Mouse (Mus musculus) heart, embryonic 14.5 days (tissue): Measurements from ENCODE around the gene Wdr92. TPM values are rescaled to one million over a fixed set of nuclear protein-coding genes. Genes with fewer than 3 reads are reported as not detected.

Experiments
- ATAC-seq: fragments of 200-750 bp; cut with Nextera tagmentation; 2 replicates; pipeline ENCODE4 v1.8.0; 2017; ENCODE audit warnings: low read depth, moderate TSS enrichment; ENCODE audit not compliant: insufficient number of reproducible peaks, insufficient read depth, low FRiP score
- H3K27ac ChIP-seq, 2 experiments: fragments of 200-500 bp in 1 of 2; fragments of 300-500 bp in 1 of 2; sonication (generic) in 1 of 2; replicated peaks in 1 of 2; 2 replicates each; pipeline ENCODE4 v1.5.1; 2012 to 2014; ENCODE audit warnings: low read depth in 2 of 2, low read length in 2 of 2, control low read depth in 1 of 2, mild to moderate bottlenecking in 1 of 2, mixed read lengths in 1 of 2; ENCODE audit not compliant: control insufficient read depth in 1 of 2, insufficient read depth in 1 of 2
- H3K27me3 ChIP-seq: fragments of 300-500 bp; sonication (generic); 2 replicates; pipeline ENCODE4 v1.6.1; 2014; ENCODE audit warnings: mild to moderate bottlenecking, low read length, control low read depth; ENCODE audit not compliant: control insufficient read depth, insufficient read depth
- H3K36me3 ChIP-seq: fragments of 300-500 bp; sonication (generic); 2 replicates; pipeline ENCODE4 v1.6.1; 2014; ENCODE audit warnings: mild to moderate bottlenecking, control low read depth, low read length, mixed read lengths; ENCODE audit not compliant: control insufficient read depth, insufficient read depth
- H3K4me1 ChIP-seq, 2 experiments: fragments of 200-500 bp in 1 of 2; fragments of 300-500 bp in 1 of 2; sonication (generic) in 1 of 2; 2 replicates each; pipeline ENCODE4 v1.6.1; 2012 to 2014; ENCODE audit warnings: low read length in 2 of 2, control low read depth in 1 of 2, mixed read lengths in 1 of 2; ENCODE audit not compliant: control insufficient read depth in 2 of 2, insufficient read depth in 2 of 2
- H3K4me2 ChIP-seq: fragments of 300-500 bp; sonication (generic); 2 replicates; pipeline ENCODE4 v1.6.1; 2014; ENCODE audit warnings: mild to moderate bottlenecking, low read length
- H3K4me3 ChIP-seq, 2 experiments: fragments of 200-500 bp in 1 of 2; fragments of 300-500 bp in 1 of 2; sonication (generic) in 1 of 2; 2 replicates each; pipeline ENCODE4 v1.5.1; 2012 to 2014; ENCODE audit warnings: low read length in 2 of 2, mild to moderate bottlenecking in 2 of 2, control low read depth in 1 of 2, low read depth in 1 of 2, moderate library complexity in 1 of 2; ENCODE audit not compliant: control insufficient read depth in 1 of 2, insufficient read depth in 1 of 2
- H3K9ac ChIP-seq: fragments of 300-500 bp; sonication (generic); 2 replicates; pipeline ENCODE4 v1.6.1; 2014; ENCODE audit warnings: mild to moderate bottlenecking, low read length
- H3K9me3 ChIP-seq: fragments of 300-500 bp; sonication (generic); 2 replicates; pipeline ENCODE4 v1.6.1; 2016; ENCODE audit warnings: low read length, control low read depth; ENCODE audit not compliant: control insufficient read depth
- WGBS: fragments of 180-500 bp; shearing (Covaris S2); extraction: QIAGEN DNeasy Blood & Tissue Kit; methylation state at CpG from one replicate; pipeline ENCODE4 v1.1.7; 2014; 5-methylcytosine and 5-hydroxymethylcytosine counted together
- polyA plus RNA-seq: library from polyadenylated mRNA; unstranded; fragments of >200 nt; fragmentation: Nextera tagmentation; extraction: Ambion mirVana; gene quantifications from 2 replicates; pipeline ENCODE4 v1.2.1, GENCODE M21; 2014

Wdr92 gene
- polyA plus RNA-seq, 1 experiment from 2014 or later, result 18.0 TPM

- no peaks in the 10 kb centered on the region for H3K27me3 ChIP-seq
- no peaks in the 10 kb centered on the region for H3K9me3 ChIP-seq
- H3K36me3 ChIP-seq, result peaks cover 9% of the 10 kb centered on the region; the same call in 1 of the 2 replicates
- H3K27ac ChIP-seq, result no peak overlapping the region
- H3K4me2 ChIP-seq, result no peak overlapping the region
- no peak overlapping the region for H3K9ac ChIP-seq
- 0 out of 4 replicates have a peak, but pooled peaks cover 0 to 2% of the 10 kb centered on the region in 2 experiments for H3K4me1 ChIP-seq
- no peak overlapping the region for H3K4me3 ChIP-seq
- WGBS, result 84% methylated on average over 3 of the region's 3 CpGs
- no peak for ATAC-seq
These were observed 5.7 kb downstream of the Wdr92 start for GRCm38 (mm10) chr11:17187649-17188048.

GRCm38 (mm10) chr11:17188786-17189185 lies 6.9 kb downstream of the Wdr92 start:
- no peak for ATAC-seq
- no peak overlapping the region for H3K4me2 ChIP-seq
- H3K27ac ChIP-seq, result no peak overlapping the region
- H3K4me3 ChIP-seq, result no peak overlapping the region
- H3K27me3 ChIP-seq, result no peaks in the 10 kb centered on the region
- no peak overlapping the region for H3K9ac ChIP-seq
- H3K4me1 ChIP-seq, result 0 out of 4 replicates have a peak, but pooled peaks cover 0 to 2% of the 10 kb centered on the region in 2 experiments
- 90% methylated on average over 3 of the region's 3 CpGs for WGBS
- no peaks in the 10 kb centered on the region for H3K9me3 ChIP-seq
- peaks cover 9% of the 10 kb centered on the region; the same call in 1 of the 2 replicates for H3K36me3 ChIP-seq

- Histone ChIP-seq H3K4me2 (no peak overlapping the region), H3K9ac (no peak overlapping the region), H3K4me3 (no peak overlapping the region), H3K27me3 (no peaks in the 10 kb centered on the region), H3K4me1 (0 out of 4 replicates have a peak, but pooled peaks cover 0 to 2% of the 10 kb centered on the region in 2 experiments), H3K27ac (0 out of 4 replicates have a peak overlapping the region, but pooled peaks of 1 of the 2 experiments have one; percentile 17), H3K36me3 (peaks cover 35% of the 10 kb centered on the region), H3K9me3 (no peaks in the 10 kb centered on the region)
- WGBS, result 63% methylated on average over 9 of the region's 9 CpGs
- ATAC-seq, result no peak
These were observed 10.4 kb downstream of the Wdr92 start for GRCm38 (mm10) chr11:17192151-17192844.

GRCm38 (mm10) chr11:17199170-17199569 lies 17.3 kb downstream of the Wdr92 start:
- H3K27ac ChIP-seq, result no peak overlapping the region
- H3K9me3 ChIP-seq, result no peaks in the 10 kb centered on the region
- H3K27me3 ChIP-seq, result no peaks in the 10 kb centered on the region
- no peak overlapping the region for H3K4me2 ChIP-seq
- 90% methylated on average over 5 of the region's 5 CpGs for WGBS
- ATAC-seq, result no peak
- H3K4me3 ChIP-seq, result no peak overlapping the region
- peaks cover 92% of the 10 kb centered on the region for H3K36me3 ChIP-seq
- no peaks in the 10 kb centered on the region for H3K4me1 ChIP-seq
- no peak overlapping the region for H3K9ac ChIP-seq

GRCm38 (mm10) chr11:17199840-17200501 lies 18.1 kb downstream of the Wdr92 start:
- no peak for ATAC-seq

GRCm38 (mm10) chr11:17200936-17201335 lies 19.0 kb downstream of the Wdr92 start:
- H3K4me2 ChIP-seq, result no peak overlapping the region
- H3K27me3 ChIP-seq, result no peaks in the 10 kb centered on the region
- 94% methylated on average over 4 of the region's 4 CpGs for WGBS
- no peak overlapping the region for H3K9ac ChIP-seq
- no peak for ATAC-seq
- H3K36me3 ChIP-seq, result peaks cover 83% of the 10 kb centered on the region
- H3K4me1 ChIP-seq, result no peaks in the 10 kb centered on the region
- no peak overlapping the region for H3K27ac ChIP-seq
- no peak overlapping the region for H3K4me3 ChIP-seq
- H3K9me3 ChIP-seq, result no peaks in the 10 kb centered on the region

More at GRCm38 (mm10) chr11:17199840-17200501, 18.1 kb downstream of the Wdr92 start:
- Histone ChIP-seq H3K9me3 (no peaks in the 10 kb centered on the region), H3K27ac (no peak overlapping the region), H3K36me3 (peaks cover 91% of the 10 kb centered on the region), H3K9ac (no peak overlapping the region), H3K27me3 (no peaks in the 10 kb centered on the region), H3K4me2 (no peak overlapping the region), H3K4me3 (no peak overlapping the region), H3K4me1 (no peaks in the 10 kb centered on the region)
- WGBS, result 87% methylated on average over 3 of the region's 3 CpGs

- no peaks in the 10 kb centered on the region for H3K4me1 ChIP-seq
- H3K27ac ChIP-seq, result no peak overlapping the region
- no peaks in the 10 kb centered on the region for H3K27me3 ChIP-seq
- no peak for ATAC-seq
- no peak overlapping the region for H3K4me3 ChIP-seq
- no peaks in the 10 kb centered on the region for H3K9me3 ChIP-seq
- WGBS, result 82% methylated on average over 6 of the region's 6 CpGs
- H3K9ac ChIP-seq, result no peak overlapping the region
- H3K36me3 ChIP-seq, result peaks cover 82% of the 10 kb centered on the region
- H3K4me2 ChIP-seq, result no peak overlapping the region
These were observed 20.6 kb downstream of the Wdr92 start for GRCm38 (mm10) chr11:17202481-17202880.
